Comparison of ENCODE assay signal across 10 mouse cellular contexts in genomic region chr3:159548303-159548702, GRCm38 (mm10). TPM values are rescaled to one million over a fixed set of nuclear protein-coding genes. Genes with fewer than 3 reads are reported as not detected.
DNase-seq lines count a peak whose midpoint lies in the region; ATAC-seq lines count a peak whose summit lies in the region.
"Had no signal": no experiment of that assay in that cellular context is flagged by ENCODE, and none has a peak within 500 bp of the region (broad histone marks: within the 10 kb centered on the region; RNA-seq: fewer than 3 reads in every experiment).

No protein-coding gene starts in this region.

- ATAC-seq in hindbrain, embryonic 11.5 days (ENCODE audit: low FRiP score) = 0 out of 2 replicates have a peak, but pooled peaks have one; percentile 38
- ATAC-seq in hindbrain, embryonic 12.5 days (ENCODE audit: low FRiP score) = no peak
- ATAC-seq in erythroblast, adult 5-6 weeks (replicated peaks; ENCODE audit: low FRiP score, poor library complexity, severe bottlenecking) = no peak

- no peak overlapping the region for H3K27ac ChIP-seq in hindbrain, embryonic 11.5 days (ENCODE audit: low read depth, low read length)
- H3K27ac ChIP-seq in hindbrain, embryonic 12.5 days = no peak overlapping the region

- no peak overlapping the region for H3K4me2 ChIP-seq in hindbrain, embryonic 11.5 days (replicated peaks; ENCODE audit: low read depth, low read length)
- no peak overlapping the region for H3K4me2 ChIP-seq in hindbrain, embryonic 12.5 days (replicated peaks)

- H3K36me3 ChIP-seq in hindbrain, embryonic 11.5 days (ENCODE audit: control insufficient read depth, insufficient read depth, low read length) = no peaks in the 10 kb centered on the region
- H3K36me3 ChIP-seq in hindbrain, embryonic 12.5 days = no peaks in the 10 kb centered on the region

- peak; percentile 32 for DNase-seq in hindbrain, embryonic 11.5 days (ENCODE audit: low spot score)
- DNase-seq in 3T3-L1 (ENCODE audit: low read depth, low spot score) = peak; percentile 59
- DNase-seq in MN1 (ENCODE audit: low spot score) = peak; percentile 63
- peak; percentile 32 to 53 for DNase-seq in layer of hippocampus, postnatal 10 days (ENCODE audit: low spot score in 2 of 2)
- no peak for DNase-seq in heart, postnatal 4 days
- DNase-seq in adrenal gland, adult 18-20 months (ENCODE audit: low spot score in 2 of 2) = no peak
- DNase-seq: liver had no signal

- H3K9me3 ChIP-seq in hindbrain, embryonic 11.5 days (ENCODE audit: control insufficient read depth, low read length) = no peaks in the 10 kb centered on the region
- no peaks in the 10 kb centered on the region for H3K9me3 ChIP-seq in hindbrain, embryonic 12.5 days (replicated peaks)

- H3K4me3 ChIP-seq in hindbrain, embryonic 11.5 days (ENCODE audit: low read depth, low read length) = no peak overlapping the region
- no peak overlapping the region for H3K4me3 ChIP-seq in hindbrain, embryonic 12.5 days

- H3K4me1 ChIP-seq in hindbrain, embryonic 11.5 days (replicated peaks; ENCODE audit: control insufficient read depth, insufficient read depth, low read length) = no peaks in the 10 kb centered on the region
- no peaks in the 10 kb centered on the region for H3K4me1 ChIP-seq in hindbrain, embryonic 12.5 days

- no peaks in the 10 kb centered on the region for H3K27me3 ChIP-seq in hindbrain, embryonic 11.5 days (ENCODE audit: control insufficient read depth, insufficient read depth, low read length)
- no peaks in the 10 kb centered on the region for H3K27me3 ChIP-seq in hindbrain, embryonic 12.5 days

- H3K9ac ChIP-seq in hindbrain, embryonic 11.5 days (ENCODE audit: low read depth, low read length) = no peak overlapping the region
- no peak overlapping the region for H3K9ac ChIP-seq in hindbrain, embryonic 12.5 days

- WGBS in hindbrain, embryonic 11.5 days = 83% methylated on average over 3 of the region's 3 CpGs
- WGBS in hindbrain, embryonic 12.5 days = 83% methylated on average over 3 of the region's 3 CpGs

RNA-seq across cellular contexts. Expression of gene Rpe65, which starts 50.7 kb away (rescaled TPM):
- polyA plus RNA-seq in hindbrain, embryonic 11.5 days (2014; fragmentation: Nextera tagmentation; extraction: Ambion mirVana) = not detected in 2 replicates
- not detected in 2 replicates for polyA plus RNA-seq in hindbrain, embryonic 12.5 days (2016; fragmentation: Nextera tagmentation; extraction: Ambion mirVana)
- total RNA-seq in layer of hippocampus, postnatal 10 days (2021) = not detected
- total RNA-seq in erythroblast, adult 5-6 weeks (2015; ENCODE audit: low replicate concordance) = not detected in 2 replicates
- not detected in 2 replicates for total RNA-seq in erythroblast, adult 5-6 weeks (2017; ENCODE audit: low replicate concordance)
- total RNA-seq in heart, postnatal 4 days (2021) = not detected
- not detected for total RNA-seq in adrenal gland, adult 18-20 months (2021)
- total RNA-seq: gastrocnemius, postnatal 4 days had no signal

RNA-seq across cellular contexts. Expression of gene Depdc1a, which starts 53.1 kb away (rescaled TPM):
- polyA plus RNA-seq in hindbrain, embryonic 11.5 days (2014; fragmentation: Nextera tagmentation; extraction: Ambion mirVana) = 28.3 and 28.9 TPM in 2 replicates
- polyA plus RNA-seq in hindbrain, embryonic 12.5 days (2016; fragmentation: Nextera tagmentation; extraction: Ambion mirVana) = 20.6 and 22.4 TPM in 2 replicates
- 1 to 10 TPM in 1 of 2 experiments, under 1 TPM in 1; 0.78 to 1.1 TPM for total RNA-seq in layer of hippocampus, postnatal 10 days (2021)
- total RNA-seq in erythroblast, adult 5-6 weeks (2015; ENCODE audit: low replicate concordance) = 18.2 and 30.7 TPM in 2 replicates
- total RNA-seq in erythroblast, adult 5-6 weeks (2017; ENCODE audit: low replicate concordance) = 16.7 and 17.6 TPM in 2 replicates
- 10 to 100 TPM; 20.5 to 20.7 TPM for total RNA-seq in heart, postnatal 4 days (2021)
- under 1 TPM; 0.22 to 0.33 TPM for total RNA-seq in adrenal gland, adult 18-20 months (2021)

Comparison
In these comparisons a context has a peak if more than half of its experiments do, and no peak if none do; other contexts are left out.
1. DNase-seq: peak in hindbrain, embryonic 11.5 days (single experiment), 3T3-L1 (single experiment), MN1 (single experiment) and layer of hippocampus, postnatal 10 days (2 of 2); none in heart, postnatal 4 days (single experiment) and adrenal gland, adult 18-20 months (0 of 2).
2. RNA of gene Depdc1a, which starts 53.1 kb away (total RNA-seq): 16.7 to 30.7 TPM in erythroblast, adult 5-6 weeks and 20.5 to 20.7 TPM in heart, postnatal 4 days; 0.78 to 1.1 TPM in layer of hippocampus, postnatal 10 days and 0.22 to 0.33 TPM in adrenal gland, adult 18-20 months; every median in the first group is over 4 times any median in the second.